Mouse (Mus musculus): ENCODE results near the gene Kat14.
"Not testable (repeated sequence)": the region's sequence is repeated elsewhere in the genome, so short reads cannot be mapped to it uniquely, and the experiment has no call there.

The Kat14 gene

GRCm38 (mm10) chr2:144368400-144369019 is at the start of gene Kat14, which contains the start of gene Pet117:
Gene Kat14, plus strand, starts transcription at chr2:144368983.
Gene Pet117, plus strand, starts transcription at chr2:144368996.
- DNase-seq, result peak; percentile 99

GRCm38 (mm10) chr2:144324218-144324617 is 44.6 kb upstream of the Kat14 start:
- no peak for DNase-seq

GRCm38 (mm10) chr2:144329451-144329850 is 39.3 kb upstream of the Kat14 start:
- DNase-seq, result no peak

GRCm38 (mm10) chr2:144329937-144330336 is 38.8 kb upstream of the Kat14 start:
- DNase-seq, result peak in 1 of 2 experiments; percentile 10

GRCm38 (mm10) chr2:144330352-144330959 is 38.3 kb upstream of the Kat14 start:
- peak in 1 of 2 experiments; percentile 39 for DNase-seq

GRCm38 (mm10) chr2:144330960-144331371 is 37.8 kb upstream of the Kat14 start:
- DNase-seq, result peak; percentile 50 to 56

GRCm38 (mm10) chr2:144331401-144332302 is 37.1 kb upstream of the Kat14 start, which contains the start of gene Ovol2:
Gene Ovol2, minus strand, starts transcription at chr2:144332146.
- DNase-seq, result peak; percentile 67 to 77

GRCm38 (mm10) chr2:144332486-144332885 is 36.3 kb upstream of the Kat14 start:
- no peak for DNase-seq

GRCm38 (mm10) chr2:144333138-144333842 is 35.5 kb upstream of the Kat14 start:
- peak; percentile 8 to 15 for DNase-seq

GRCm38 (mm10) chr2:144337230-144337629 is 31.6 kb upstream of the Kat14 start:
- no peak for DNase-seq

GRCm38 (mm10) chr2:144337701-144338100 is 31.1 kb upstream of the Kat14 start:
- DNase-seq, result no peak

GRCm38 (mm10) chr2:144338149-144338548 is 30.6 kb upstream of the Kat14 start:
- not testable (repeated sequence) for DNase-seq

- no peak for DNase-seq
These were observed 25.6 kb upstream of the Kat14 start for GRCm38 (mm10) chr2:144343158-144343557.

GRCm38 (mm10) chr2:144348525-144348924 is 20.3 kb upstream of the Kat14 start:
- DNase-seq, result no peak

GRCm38 (mm10) chr2:144352843-144353242 is 15.9 kb upstream of the Kat14 start:
- DNase-seq, result no peak

- no peak for DNase-seq
These were observed 238 bp downstream of the Kat14 start for GRCm38 (mm10) chr2:144369020-144369421.

- no peak for DNase-seq
These were observed 728 bp downstream of the Kat14 start for GRCm38 (mm10) chr2:144369511-144369910.

- no peak for DNase-seq
These were observed 2.8 kb downstream of the Kat14 start for GRCm38 (mm10) chr2:144371566-144371965.

- DNase-seq, result no peak
These were observed 4.3 kb downstream of the Kat14 start for GRCm38 (mm10) chr2:144373063-144373462.

GRCm38 (mm10) chr2:144375063-144375703 is 6.4 kb downstream of the Kat14 start:
- no peak for DNase-seq

- DNase-seq, result no peak
These were observed 12.5 kb downstream of the Kat14 start for GRCm38 (mm10) chr2:144381293-144381692.

- DNase-seq, result no peak
These were observed 13.0 kb downstream of the Kat14 start for GRCm38 (mm10) chr2:144381741-144382140.

All from kidney, postnatal 4 days (tissue).